Mouse (Mus musculus): ENCODE results near the gene Nr1d2. TPM values are rescaled to one million over a fixed set of nuclear protein-coding genes. Genes with fewer than 3 reads are reported as not detected.

Nr1d2 gene
- polyA plus RNA-seq, 2 experiments: 0.85 to 1.3 TPM

DNA sequence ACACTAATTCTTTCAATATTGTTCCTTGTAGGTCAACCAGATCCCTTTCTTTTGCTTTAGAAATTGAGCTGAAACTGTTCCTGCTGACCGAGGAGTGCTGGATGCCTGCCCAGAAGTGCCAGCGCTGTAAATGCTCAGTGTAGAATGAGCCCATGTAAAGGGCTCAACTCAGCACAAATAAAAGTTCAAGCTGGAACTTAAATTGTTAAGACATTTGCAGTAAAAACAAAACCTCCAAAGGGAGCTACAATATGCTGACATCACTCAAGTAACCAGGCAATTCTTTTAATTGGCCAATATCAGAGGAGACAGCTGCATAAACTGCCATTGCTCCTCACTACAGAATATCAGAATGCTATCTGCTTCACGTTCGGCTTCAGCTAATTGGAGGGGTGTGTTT lies 24.5 kb upstream of the Nr1d2 start:
- H3K27ac ChIP-seq: no peak overlapping the region
- 46% methylated on average over 4 of the region's 4 CpGs for WGBS (ENCODE audit: insufficient replicate concordance)
- H3K4me3 ChIP-seq (ENCODE audit: insufficient read depth in 1 of 2, low read depth in 2 of 2, low read length in 2 of 2): no peak overlapping the region
- no peaks in the 10 kb centered on the region for H3K9me3 ChIP-seq (ENCODE audit: control insufficient read depth, low read length)
- no peaks in the 10 kb centered on the region for H3K27me3 ChIP-seq (ENCODE audit: control insufficient read depth, insufficient read depth, low read length)
- peaks cover 18% of the 10 kb centered on the region for H3K36me3 ChIP-seq (replicated peaks; ENCODE audit: control insufficient read depth, insufficient read depth, low read depth)
- no peak for ATAC-seq (ENCODE audit: insufficient read depth)
- no peak for TF ChIP-seq EP300 (IDR thresholded peaks at IDR 0.05; ENCODE audit: low read depth)
- no peak for TF ChIP-seq CTCF (IDR thresholded peaks at IDR 0.05; ENCODE audit: low read depth)
- no peak overlapping the region for H3K4me2 ChIP-seq (ENCODE audit: low read depth)
- no peaks in the 10 kb centered on the region for H3K4me1 ChIP-seq (replicated peaks; ENCODE audit: control insufficient read depth in 2 of 2, insufficient read depth in 2 of 2, low read length in 1 of 2)
- no peak for DNase-seq (ENCODE audit: low read depth in 3 of 3, low spot score in 3 of 3)
- H3K9ac ChIP-seq (replicated peaks): no peak overlapping the region

DNA sequence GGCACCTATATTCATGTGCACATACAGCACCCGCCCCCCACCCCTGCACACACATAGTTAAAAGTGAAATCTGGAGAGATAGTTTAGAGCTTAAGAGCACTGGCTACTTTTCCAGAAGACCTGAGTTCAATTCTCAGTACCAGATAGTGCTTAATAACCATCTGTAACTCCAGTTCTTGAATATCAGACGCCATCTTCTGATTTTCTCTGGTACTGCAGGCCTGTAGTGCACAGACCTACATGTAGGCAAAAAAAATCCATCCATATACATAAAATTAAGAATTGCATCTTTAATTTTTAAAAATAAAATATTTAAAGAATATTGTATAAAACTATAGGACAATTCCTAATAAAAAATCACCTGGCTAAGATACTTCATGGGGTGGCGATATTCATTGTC lies 22.3 kb upstream of the Nr1d2 start:
- Histone ChIP-seq H3K4me3 (ENCODE audit: insufficient read depth in 1 of 2, low read depth in 2 of 2, low read length in 2 of 2) (no peak overlapping the region), H3K36me3 (replicated peaks; ENCODE audit: control insufficient read depth, insufficient read depth, low read depth) (no peaks in the 10 kb centered on the region), H3K4me1 (replicated peaks; ENCODE audit: control insufficient read depth in 2 of 2, insufficient read depth in 2 of 2, low read length in 1 of 2) (no peaks in the 10 kb centered on the region), H3K27me3 (ENCODE audit: control insufficient read depth, insufficient read depth, low read length) (no peaks in the 10 kb centered on the region), H3K9me3 (ENCODE audit: control insufficient read depth, low read length) (no peaks in the 10 kb centered on the region), H3K9ac (replicated peaks) (no peak overlapping the region), H3K27ac (no peak overlapping the region), H3K4me2 (ENCODE audit: low read depth) (no peak overlapping the region)
- 71% methylated on average over 3 of the region's 3 CpGs for WGBS (ENCODE audit: insufficient replicate concordance)
- ATAC-seq (ENCODE audit: insufficient read depth) (no peak), DNase-seq (ENCODE audit: low read depth in 3 of 3, low spot score in 3 of 3) (no peak)
- TF ChIP-seq EP300 (IDR thresholded peaks at IDR 0.05; ENCODE audit: low read depth): no peak
- peak; percentile 22; the same call in 1 of the 2 replicates for TF ChIP-seq CTCF (IDR thresholded peaks at IDR 0.05; ENCODE audit: low read depth)

DNA sequence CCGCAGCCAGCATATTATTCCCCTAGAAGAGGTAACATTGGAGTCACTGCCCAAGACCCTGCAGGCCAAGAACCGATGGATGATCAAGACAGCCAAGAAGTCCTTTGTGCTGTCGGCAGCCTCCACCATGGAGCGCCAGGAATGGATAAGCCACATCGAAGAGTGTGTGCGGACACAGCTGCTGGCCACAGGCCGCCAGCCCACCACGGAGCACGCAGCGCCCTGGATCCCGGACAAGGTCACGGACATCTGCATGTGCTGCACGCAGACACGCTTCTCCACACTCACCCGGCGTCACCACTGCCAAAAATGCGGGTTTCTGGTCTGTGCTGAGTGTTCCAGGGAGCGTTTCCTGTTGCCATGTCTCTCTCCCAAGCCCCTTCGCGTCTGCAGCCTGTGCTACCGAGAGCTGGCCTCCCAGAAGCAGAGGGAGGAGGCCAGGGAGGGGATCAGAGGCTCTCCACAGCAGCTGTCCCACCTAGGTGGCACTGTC lies 3.8 kb upstream of the Nr1d2 start:
- DNase-seq (ENCODE audit: low read depth in 3 of 3, low spot score in 3 of 3): no peak
- 70% methylated on average over 21 of the region's 21 CpGs for WGBS (ENCODE audit: insufficient replicate concordance)

DNA sequence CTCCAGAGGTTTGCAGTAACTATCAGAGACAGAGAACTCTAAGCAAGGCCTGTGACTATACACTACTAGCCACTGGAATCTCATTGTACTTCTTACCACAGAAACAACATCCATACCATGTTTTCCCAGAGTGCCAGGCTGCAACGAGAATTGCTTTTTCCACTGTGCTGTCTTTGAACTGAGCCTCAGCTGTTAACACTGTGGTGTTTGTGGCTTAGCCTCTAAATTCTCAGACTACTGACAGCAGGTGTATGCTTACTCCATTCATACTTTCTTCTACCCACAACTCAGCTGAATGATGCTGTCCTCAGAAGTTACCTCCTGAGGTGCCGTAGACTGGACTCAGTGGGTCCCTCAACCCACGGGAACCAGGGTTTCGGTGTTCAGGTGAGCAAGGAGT lies 2.9 kb upstream of the Nr1d2 start:
- Histone ChIP-seq H3K4me1 (replicated peaks; ENCODE audit: control insufficient read depth in 2 of 2, insufficient read depth in 2 of 2, low read length in 1 of 2) (peaks cover 0 to 5% of the 10 kb centered on the region in 2 experiments; a peak in 2 of 4 replicates), H3K9ac (replicated peaks) (no peak overlapping the region), H3K27ac (no peak overlapping the region), H3K36me3 (replicated peaks; ENCODE audit: control insufficient read depth, insufficient read depth, low read depth) (no peaks in the 10 kb centered on the region), H3K9me3 (ENCODE audit: control insufficient read depth, low read length) (no peaks in the 10 kb centered on the region), H3K27me3 (ENCODE audit: control insufficient read depth, insufficient read depth, low read length) (no peaks in the 10 kb centered on the region), H3K4me2 (ENCODE audit: low read depth) (no peak overlapping the region), H3K4me3 (ENCODE audit: insufficient read depth in 1 of 2, low read depth in 2 of 2, low read length in 2 of 2) (no peak overlapping the region)
- ATAC-seq (ENCODE audit: insufficient read depth) (no peak), DNase-seq (ENCODE audit: low read depth in 3 of 3, low spot score in 3 of 3) (no peak)
- TF ChIP-seq EP300 (IDR thresholded peaks at IDR 0.05; ENCODE audit: low read depth): no peak
- no peak for TF ChIP-seq CTCF (IDR thresholded peaks at IDR 0.05; ENCODE audit: low read depth)
- WGBS (ENCODE audit: insufficient replicate concordance): 66% methylated on average over 4 of the region's 4 CpGs

More for the DNA sequence above, 3.8 kb upstream of the Nr1d2 start:
- ATAC-seq (ENCODE audit: insufficient read depth): no peak
- Histone ChIP-seq H3K4me2 (ENCODE audit: low read depth) (no peak overlapping the region), H3K4me3 (ENCODE audit: insufficient read depth in 1 of 2, low read depth in 2 of 2, low read length in 2 of 2) (no peak overlapping the region), H3K27me3 (ENCODE audit: control insufficient read depth, insufficient read depth, low read length) (no peaks in the 10 kb centered on the region), H3K9ac (replicated peaks) (no peak overlapping the region), H3K27ac (no peak overlapping the region), H3K9me3 (ENCODE audit: control insufficient read depth, low read length) (no peaks in the 10 kb centered on the region), H3K4me1 (replicated peaks; ENCODE audit: control insufficient read depth in 2 of 2, insufficient read depth in 2 of 2, low read length in 1 of 2) (peaks cover 0 to 2% of the 10 kb centered on the region in 2 experiments; a peak in 2 of 4 replicates), H3K36me3 (replicated peaks; ENCODE audit: control insufficient read depth, insufficient read depth, low read depth) (no peaks in the 10 kb centered on the region)
- TF ChIP-seq EP300 (IDR thresholded peaks at IDR 0.05; ENCODE audit: low read depth) (no peak), CTCF (IDR thresholded peaks at IDR 0.05; ENCODE audit: low read depth) (no peak)

DNA sequence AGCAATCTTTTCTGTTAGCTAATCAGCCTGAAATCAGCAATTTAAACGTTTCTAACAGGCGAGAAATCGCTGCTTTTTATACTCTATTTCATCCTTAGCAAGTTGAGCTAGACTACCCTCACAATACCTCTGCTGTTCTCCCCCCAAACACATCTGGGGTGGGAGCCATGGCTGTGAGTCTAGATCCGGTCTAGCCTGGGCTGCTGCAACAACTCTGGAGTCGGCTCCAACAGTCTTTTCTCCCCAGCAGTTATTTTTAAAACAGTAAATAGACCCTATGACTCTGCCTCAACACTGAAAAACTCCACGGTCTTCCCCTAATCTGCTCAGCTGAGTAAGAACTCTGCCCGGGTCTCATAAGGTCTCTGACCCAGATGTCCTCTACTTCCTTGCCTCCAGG lies 1.2 kb upstream of the Nr1d2 start:
- ATAC-seq (ENCODE audit: insufficient read depth): no peak
- no peak overlapping the region for H3K27ac ChIP-seq
- 59% methylated on average over 7 of the region's 7 CpGs for WGBS (ENCODE audit: insufficient replicate concordance)

More for the DNA sequence above, 1.2 kb upstream of the Nr1d2 start:
- Histone ChIP-seq H3K9ac (replicated peaks) (no peak overlapping the region), H3K4me1 (replicated peaks; ENCODE audit: control insufficient read depth in 2 of 2, insufficient read depth in 2 of 2, low read length in 1 of 2) (peaks cover 0 to 5% of the 10 kb centered on the region in 2 experiments; a peak in 2 of 4 replicates), H3K27me3 (ENCODE audit: control insufficient read depth, insufficient read depth, low read length) (no peaks in the 10 kb centered on the region), H3K4me2 (ENCODE audit: low read depth) (no peak overlapping the region), H3K9me3 (ENCODE audit: control insufficient read depth, low read length) (no peaks in the 10 kb centered on the region), H3K4me3 (ENCODE audit: insufficient read depth in 1 of 2, low read depth in 2 of 2, low read length in 2 of 2) (no peak overlapping the region), H3K36me3 (replicated peaks; ENCODE audit: control insufficient read depth, insufficient read depth, low read depth) (no peaks in the 10 kb centered on the region)
- no peak for DNase-seq (ENCODE audit: low read depth in 3 of 3, low spot score in 3 of 3)
- TF ChIP-seq CTCF (IDR thresholded peaks at IDR 0.05; ENCODE audit: low read depth): no peak
- no peak for TF ChIP-seq EP300 (IDR thresholded peaks at IDR 0.05; ENCODE audit: low read depth)

Measured in liver, embryonic 14.5 days (tissue).